Mouse (Mus musculus) adrenal gland, adult 18-20 months (tissue): ENCODE measurements around the gene Krtap13-1. TPM values are rescaled to one million over a fixed set of nuclear protein-coding genes. Genes with fewer than 3 reads are reported as not detected.
"Not testable (repeated sequence)": the region's sequence is repeated elsewhere in the genome, so short reads cannot be mapped to it uniquely, and the experiment has no call there.

Experiments used
- DNase-seq, 2 experiments: peaks; one replicate each; pipeline ENCODE4 v3.0.0; 2021 to 2022; ENCODE audit warnings: low spot score in 2 of 2
- long read RNA-seq, 2 experiments: library from polyadenylated mRNA; stranded (forward); transcript quantifications; one replicate each; pipeline ENCODE4 v2.0.0; 2021
- total RNA-seq, 2 experiments: library from RNA; stranded (reverse); gene quantifications; 1 replicate in 1 of 2; 2 replicates in 1 of 2; pipeline ENCODE4 v1.2.3; 2021

Krtap13-1 gene
- not detected for total RNA-seq
- long read RNA-seq, experiment 1, result 0 reads
- long read RNA-seq, experiment 2, result 0 reads

DNA sequence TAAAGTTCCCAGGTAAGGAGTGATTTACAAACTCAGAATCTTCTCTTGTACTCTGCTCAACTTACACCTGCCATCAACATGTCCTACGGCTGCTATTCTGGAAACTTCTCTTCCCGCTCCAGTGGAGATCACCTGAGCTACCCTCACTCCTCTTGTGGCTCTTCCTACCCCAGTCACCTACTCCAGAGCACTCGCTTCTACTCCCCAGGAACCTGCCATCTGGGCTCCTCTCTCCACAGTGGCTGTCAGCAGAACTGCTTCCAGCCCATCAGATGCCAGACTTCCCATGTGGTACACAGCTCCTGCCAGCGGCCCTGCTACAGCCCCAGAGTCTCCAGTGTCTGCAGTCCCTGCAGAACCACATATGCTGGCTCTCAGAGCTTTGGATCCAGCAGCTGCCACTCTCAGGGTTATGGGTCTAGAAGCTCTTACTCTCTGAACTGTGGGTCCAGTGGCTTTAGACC lies at the start of gene Krtap13-1:
Gene Krtap13-1 (plus strand): TSS at position 51 of the 464 bp plus-strand sequence.
- no peak for DNase-seq

- no peak for DNase-seq
These were observed 49.6 kb upstream of the Krtap13-1 start for GRCm38 (mm10) chr16:88679099-88679498.

DNA sequence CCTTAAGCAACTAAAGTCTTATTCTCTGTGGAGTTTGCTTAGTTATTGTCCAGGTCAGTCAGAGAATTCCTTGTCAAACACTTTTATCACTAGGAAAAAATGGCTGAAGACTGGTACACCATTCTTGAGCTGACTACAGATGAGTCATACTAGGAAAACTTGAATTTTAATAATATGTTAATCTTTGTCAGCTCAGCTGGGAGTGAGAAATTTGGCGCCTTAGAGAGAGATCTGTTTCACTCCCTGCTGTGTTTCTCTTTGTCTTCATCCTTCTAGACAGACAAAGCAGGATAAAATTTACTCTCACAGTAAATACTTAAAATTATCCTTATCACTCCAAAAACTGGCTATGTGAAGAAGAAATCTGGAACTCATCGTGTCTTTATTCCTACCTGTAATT lies 47.4 kb upstream of the Krtap13-1 start:
- DNase-seq, result no peak

DNA sequence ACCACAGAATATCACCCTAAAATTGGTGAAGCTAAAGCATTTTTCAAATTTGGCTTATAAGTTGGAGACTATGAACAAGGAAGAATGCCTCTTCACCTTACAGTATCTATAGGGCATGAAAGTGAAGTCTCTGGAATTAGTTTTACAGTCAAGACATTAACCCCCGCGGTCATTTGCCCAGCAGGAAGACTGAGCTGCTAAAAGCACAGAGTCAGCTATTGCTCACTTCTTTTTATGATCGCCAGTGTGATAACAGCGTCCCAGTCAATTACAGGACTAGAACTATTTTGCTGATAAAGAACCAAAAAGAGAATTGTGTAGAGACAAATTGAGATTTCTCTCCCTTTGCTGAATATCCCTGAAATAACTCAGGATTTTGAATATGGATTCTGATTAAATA lies 32.4 kb upstream of the Krtap13-1 start:
- DNase-seq, result no peak

GRCm38 (mm10) chr16:88701072-88701864 lies 27.4 kb upstream of the Krtap13-1 start:
- DNase-seq, result no peak

DNA sequence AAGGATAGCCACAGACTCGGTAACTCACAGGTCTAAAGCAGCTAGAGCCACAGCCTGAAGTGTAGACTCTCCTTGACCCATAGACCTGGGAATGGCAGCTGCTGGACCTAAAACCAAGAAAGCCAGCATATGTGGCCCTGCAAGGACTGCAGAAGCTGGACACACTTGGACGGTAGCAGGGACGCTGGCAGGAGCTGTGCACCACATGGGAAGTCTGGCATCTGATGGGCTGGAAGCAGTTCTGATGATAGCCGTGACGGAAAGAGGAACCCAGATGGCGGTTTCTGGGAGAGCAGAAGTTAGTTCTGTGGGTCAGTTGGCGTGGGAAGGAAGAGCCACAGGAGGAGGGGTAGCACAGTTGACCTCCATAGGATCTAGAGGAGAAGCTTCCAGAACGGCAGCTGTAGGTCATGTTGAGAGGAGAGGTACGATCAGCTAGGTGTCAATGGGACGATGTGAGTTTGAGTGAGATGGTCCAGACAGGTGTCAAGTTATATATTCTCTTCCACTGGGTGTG lies 21.1 kb upstream of the Krtap13-1 start, which contains the start of gene 2310061N02Rik:
Gene 2310061N02Rik (minus strand): TSS at position 467 of the 517 bp plus-strand sequence.
- no peak for DNase-seq

DNA sequence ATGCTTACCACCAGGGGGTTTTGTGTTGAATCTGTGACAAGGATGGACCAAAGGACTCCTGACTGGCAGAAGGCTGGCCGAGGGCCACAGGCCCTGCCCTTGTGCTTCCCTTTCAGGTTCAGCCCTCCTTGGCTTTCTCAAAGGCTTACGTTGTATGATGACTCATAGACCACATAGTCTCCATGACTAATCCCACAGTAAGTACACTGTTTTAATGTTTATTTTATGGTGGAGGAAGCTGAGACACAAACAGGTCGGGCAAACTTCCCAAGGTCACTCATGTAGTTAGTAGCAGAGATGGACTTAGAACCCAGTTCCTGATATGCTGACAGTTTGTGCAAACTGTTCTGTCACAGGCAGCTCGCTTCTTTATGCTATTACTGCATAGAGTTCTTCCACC lies 17.9 kb upstream of the Krtap13-1 start:
- DNase-seq, result no peak

DNA sequence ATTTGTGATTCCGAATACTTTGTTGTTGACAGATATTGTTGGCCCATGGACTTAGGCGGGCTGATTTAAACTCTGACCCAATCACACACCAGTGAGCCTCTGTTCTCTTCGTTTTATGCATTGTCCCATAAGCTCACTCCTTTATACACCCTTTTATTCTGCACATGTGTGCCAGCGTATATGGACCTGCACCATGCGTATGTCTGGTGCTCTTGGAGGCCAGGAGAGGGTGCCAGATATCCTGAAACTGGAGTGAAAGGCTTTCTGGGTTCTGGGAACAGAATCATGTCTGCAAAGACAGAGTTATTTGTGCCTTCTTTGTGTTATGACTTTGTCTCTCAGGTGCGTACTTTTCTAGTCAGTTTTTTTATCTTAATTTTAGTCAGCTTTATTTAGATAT lies 17.4 kb upstream of the Krtap13-1 start:
- no peak for DNase-seq

- DNase-seq, result no peak
These were observed 12.1 kb upstream of the Krtap13-1 start for GRCm38 (mm10) chr16:88716549-88716948.

- no peak for DNase-seq
These were observed 8.6 kb upstream of the Krtap13-1 start for GRCm38 (mm10) chr16:88720031-88720430.

DNA sequence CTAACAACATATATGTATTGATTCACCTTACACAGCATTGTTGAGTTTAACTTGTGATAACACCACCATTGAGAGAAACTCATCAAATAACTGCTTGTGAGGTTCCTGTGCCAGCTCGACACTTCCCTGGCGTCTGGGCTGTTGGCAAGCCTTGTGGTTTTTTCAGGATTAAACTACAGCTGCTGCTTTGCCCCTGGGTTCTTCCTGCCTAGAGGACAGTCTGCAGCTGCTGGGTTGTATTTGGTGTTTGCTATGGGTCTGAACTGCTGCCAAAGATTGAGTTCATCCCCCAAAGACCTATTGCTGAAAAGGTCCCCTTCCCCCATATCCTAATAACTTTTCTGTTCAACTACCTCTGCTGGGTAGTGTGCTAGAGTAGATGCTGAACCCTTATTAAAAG lies 6.7 kb downstream of the Krtap13-1 start:
- DNase-seq, result no peak

DNA sequence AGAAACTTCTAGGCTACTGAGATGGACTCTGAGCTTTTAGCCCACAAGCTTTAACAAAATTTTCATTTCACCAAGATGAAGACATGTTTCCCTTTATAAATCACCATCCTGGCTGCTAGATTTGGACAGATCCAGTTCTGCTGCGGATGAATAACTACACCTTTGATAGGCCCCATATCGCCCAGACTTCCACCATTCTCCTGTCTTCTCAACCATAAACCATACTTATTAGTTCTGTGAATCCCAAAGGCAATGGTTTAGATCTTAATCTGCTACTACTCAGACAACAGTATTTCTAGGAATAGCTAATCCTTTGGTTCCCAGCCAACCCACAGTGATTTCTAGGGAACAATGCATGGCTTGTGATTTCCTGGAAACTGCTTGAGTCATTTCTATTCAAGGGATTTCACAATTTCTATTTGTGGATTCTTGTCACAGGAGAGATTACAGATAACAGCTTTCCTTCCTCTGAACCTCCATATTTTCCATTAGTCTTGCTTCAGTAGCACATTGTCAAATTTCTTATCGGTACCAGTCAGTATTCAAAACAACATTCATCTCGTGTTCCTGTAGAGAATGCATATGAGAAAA lies 16.2 kb downstream of the Krtap13-1 start:
- no peak for DNase-seq

GRCm38 (mm10) chr16:88747943-88748342 lies 19.3 kb downstream of the Krtap13-1 start:
- no peak for DNase-seq

DNA sequence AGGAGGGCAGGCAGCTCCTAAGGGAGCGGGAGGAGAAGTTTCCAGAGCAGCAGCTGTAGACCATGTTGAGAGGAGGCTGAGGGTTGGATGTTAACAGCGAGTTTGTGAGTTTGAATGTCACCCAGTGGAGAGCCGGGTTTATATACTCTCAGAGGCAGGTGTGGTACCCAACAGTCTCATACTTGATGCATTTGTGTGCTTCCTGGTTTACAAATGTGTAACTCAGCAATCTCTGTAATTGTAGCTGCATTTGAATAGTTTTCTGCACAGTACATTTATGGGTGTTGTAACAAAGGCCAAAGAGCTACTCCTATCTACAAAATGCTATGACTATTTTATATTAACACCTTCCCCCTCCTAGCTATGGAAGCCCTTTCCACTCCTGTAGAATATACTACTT lies 22.9 kb downstream of the Krtap13-1 start, which contains the start of gene Krtap13:
Gene Krtap13 (minus strand): TSS at position 101 of the 400 bp plus-strand sequence.
- not testable (repeated sequence) for DNase-seq

GRCm38 (mm10) chr16:88758547-88758946 lies 29.9 kb downstream of the Krtap13-1 start, which contains the start of gene 2310034C09Rik:
Gene 2310034C09Rik, plus strand, starts transcription at chr16:88758847.
- DNase-seq, result not testable (repeated sequence)

- no peak for DNase-seq
These were observed 45.4 kb downstream of the Krtap13-1 start, which contains the start of gene 2310057N15Rik for GRCm38 (mm10) chr16:88774106-88774505. Gene 2310057N15Rik, minus strand, starts transcription at chr16:88774206.

DNA sequence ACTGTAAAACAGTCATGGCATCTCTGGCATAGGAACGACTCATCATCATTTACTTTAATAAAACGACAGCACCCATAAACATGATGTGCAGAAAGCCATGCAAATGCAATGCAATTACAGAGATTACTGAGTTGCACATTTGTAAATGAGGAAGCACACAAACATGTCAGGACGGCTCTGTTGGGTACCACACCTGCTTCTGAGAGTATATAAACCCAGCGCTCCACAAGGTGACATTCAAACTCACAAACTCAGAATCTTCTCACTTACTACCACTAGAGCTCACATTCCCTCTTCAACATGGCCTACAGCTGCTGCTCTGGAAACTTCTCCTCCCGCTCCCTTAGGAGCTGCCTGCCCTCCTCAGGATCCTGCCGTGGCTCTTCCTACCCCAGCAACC lies 48.9 kb downstream of the Krtap13-1 start, which contains the start of gene Gm5965:
Gene Gm5965 (plus strand): TSS at position 301 of the 400 bp plus-strand sequence.
- no peak for DNase-seq
